Mouse (Mus musculus): ENCODE results near the gene Mad2l1bp. TPM values are rescaled to one million over a fixed set of nuclear protein-coding genes. Genes with fewer than 3 reads are reported as not detected.

The Mad2l1bp gene
- polyA plus RNA-seq, 1 experiment = 1.4 TPM

DNA sequence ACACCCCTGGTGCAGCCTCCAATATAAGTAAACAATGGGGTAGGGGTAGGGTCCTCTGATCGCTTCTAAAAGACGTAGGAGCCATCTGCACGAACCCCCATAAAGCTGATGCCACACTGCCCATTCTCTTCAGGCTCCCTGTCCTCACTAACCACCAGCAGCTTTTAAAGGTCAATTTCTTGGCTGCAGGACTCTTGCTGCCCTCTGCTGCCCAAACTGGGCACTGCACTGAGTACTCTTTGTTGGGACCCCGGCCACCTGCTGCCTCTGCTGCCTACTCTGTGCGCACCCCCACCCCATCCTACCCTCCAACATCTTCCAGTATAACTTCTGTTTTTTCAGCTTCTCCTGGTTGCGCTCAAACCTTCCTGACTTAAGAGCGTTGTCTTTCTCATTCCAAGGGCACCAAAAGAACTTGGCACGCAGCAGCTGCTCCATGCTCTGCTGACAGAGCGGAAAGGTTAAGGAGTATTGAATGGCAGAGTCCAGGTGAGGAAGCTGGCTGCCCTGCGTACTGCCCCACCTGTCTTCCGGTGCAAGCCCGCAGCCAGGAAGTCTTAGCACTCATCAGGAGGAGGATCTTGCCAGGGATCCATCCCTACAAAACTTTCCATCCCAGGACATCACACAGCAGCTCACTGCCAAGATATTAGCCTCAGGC is 21.2 kb downstream of the Mad2l1bp start:
- peaks cover 6% of the 10 kb centered on the region for H3K27me3 ChIP-seq (ENCODE audit: control insufficient read depth)
- no peaks in the 10 kb centered on the region for H3K9me3 ChIP-seq (ENCODE audit: control insufficient read depth, low read length)
- peaks cover 11% of the 10 kb centered on the region for H3K4me1 ChIP-seq (ENCODE audit: control insufficient read depth)
- TF ChIP-seq GATA1 (IDR thresholded peaks at IDR 0.05; ENCODE audit: low read length) = no peak
- TF ChIP-seq TAL1 (IDR thresholded peaks at IDR 0.05; ENCODE audit: low read length) = no peak
- H3K36me3 ChIP-seq (ENCODE audit: control insufficient read depth) = peaks cover 30% of the 10 kb centered on the region
- no peak overlapping the region for H3K4me3 ChIP-seq (replicated peaks)

- Histone ChIP-seq H3K4me1 (ENCODE audit: control insufficient read depth) (peaks cover 11% of the 10 kb centered on the region), H3K9me3 (ENCODE audit: control insufficient read depth, low read length) (no peaks in the 10 kb centered on the region), H3K36me3 (ENCODE audit: control insufficient read depth) (peaks cover 53% of the 10 kb centered on the region), H3K4me3 (replicated peaks) (no peak overlapping the region), H3K27me3 (ENCODE audit: control insufficient read depth) (no peaks in the 10 kb centered on the region; the same call in 1 of the 2 replicates)
- no peak for TF ChIP-seq GATA1 (IDR thresholded peaks at IDR 0.05; ENCODE audit: low read length)
- no peak for TF ChIP-seq TAL1 (IDR thresholded peaks at IDR 0.05; ENCODE audit: low read length)
Measured at GRCm38 (mm10) chr17:46129741-46130498, 23.4 kb downstream of the Mad2l1bp start.

- Histone ChIP-seq H3K4me1 (ENCODE audit: control insufficient read depth) (peaks cover 9% of the 10 kb centered on the region), H3K36me3 (ENCODE audit: control insufficient read depth) (peaks cover 73% of the 10 kb centered on the region), H3K9me3 (ENCODE audit: control insufficient read depth, low read length) (no peaks in the 10 kb centered on the region), H3K4me3 (replicated peaks) (no peak overlapping the region), H3K27me3 (ENCODE audit: control insufficient read depth) (no peaks in the 10 kb centered on the region)
- TF ChIP-seq TAL1 (IDR thresholded peaks at IDR 0.05; ENCODE audit: low read length) (no peak), GATA1 (IDR thresholded peaks at IDR 0.05; ENCODE audit: low read length) (no peak)
Measured at GRCm38 (mm10) chr17:46127814-46128493, 25.4 kb downstream of the Mad2l1bp start.

DNA sequence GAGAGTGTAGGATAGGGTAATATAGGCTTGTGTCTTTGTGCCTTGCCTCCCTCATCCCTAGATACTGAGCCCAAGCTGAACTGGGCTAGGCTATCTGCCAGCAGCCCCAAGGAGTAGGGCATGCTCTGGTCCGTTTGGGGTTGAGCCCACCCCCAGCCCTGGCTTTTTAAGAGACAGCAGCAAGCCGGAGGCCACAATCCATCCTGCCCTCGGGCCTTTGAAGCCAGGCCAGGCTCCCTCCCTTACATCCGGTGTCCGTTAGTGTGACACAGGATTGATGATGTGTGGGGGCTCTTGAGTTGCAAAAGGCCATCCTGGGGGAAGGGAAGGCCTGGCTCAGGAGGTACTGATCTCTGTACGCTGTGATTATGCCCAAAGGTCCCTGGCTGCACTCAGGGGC is 26.7 kb downstream of the Mad2l1bp start:
- Histone ChIP-seq H3K36me3 (ENCODE audit: control insufficient read depth) (peaks cover 86% of the 10 kb centered on the region), H3K9me3 (ENCODE audit: control insufficient read depth, low read length) (no peaks in the 10 kb centered on the region), H3K4me1 (ENCODE audit: control insufficient read depth) (no peaks in the 10 kb centered on the region), H3K4me3 (replicated peaks) (no peak overlapping the region), H3K27me3 (ENCODE audit: control insufficient read depth) (no peaks in the 10 kb centered on the region)
- no peak for TF ChIP-seq TAL1 (IDR thresholded peaks at IDR 0.05; ENCODE audit: low read length)
- no peak for TF ChIP-seq GATA1 (IDR thresholded peaks at IDR 0.05; ENCODE audit: low read length)

- no peaks in the 10 kb centered on the region for H3K27me3 ChIP-seq (ENCODE audit: control insufficient read depth)
- no peaks in the 10 kb centered on the region for H3K9me3 ChIP-seq (ENCODE audit: control insufficient read depth, low read length)
- H3K4me3 ChIP-seq (replicated peaks) = no peak overlapping the region
- H3K4me1 ChIP-seq (ENCODE audit: control insufficient read depth) = no peaks in the 10 kb centered on the region
- H3K36me3 ChIP-seq (ENCODE audit: control insufficient read depth) = peaks cover 92% of the 10 kb centered on the region
- TF ChIP-seq TAL1 (IDR thresholded peaks at IDR 0.05; ENCODE audit: low read length) = no peak
- TF ChIP-seq GATA1 (IDR thresholded peaks at IDR 0.05; ENCODE audit: low read length) = no peak
Measured at GRCm38 (mm10) chr17:46123953-46124700, 29.2 kb downstream of the Mad2l1bp start.

DNA sequence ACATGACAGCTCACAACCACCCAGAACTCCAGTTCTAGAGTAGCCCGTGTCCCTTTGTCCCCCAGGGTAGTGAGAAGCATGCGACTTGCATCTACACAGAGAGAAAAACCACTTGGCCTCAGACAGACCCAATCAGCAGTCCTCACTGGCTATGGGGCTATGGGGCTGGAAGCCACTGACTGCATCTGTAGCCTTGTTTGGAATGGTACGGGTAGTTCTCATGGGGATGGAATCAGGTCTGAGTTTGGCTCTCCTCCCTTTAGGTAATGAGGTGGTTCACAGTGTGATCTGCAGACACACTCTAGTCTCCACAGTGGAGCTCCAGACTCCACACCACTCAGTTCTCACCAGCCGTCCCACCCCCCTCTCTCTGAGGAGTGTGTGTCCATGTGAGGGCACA is 30.1 kb downstream of the Mad2l1bp start:
- TF ChIP-seq GATA1 (IDR thresholded peaks at IDR 0.05; ENCODE audit: low read length) = no peak
- no peak for TF ChIP-seq TAL1 (IDR thresholded peaks at IDR 0.05; ENCODE audit: low read length)
- H3K27me3 ChIP-seq (ENCODE audit: control insufficient read depth) = no peaks in the 10 kb centered on the region
- H3K36me3 ChIP-seq (ENCODE audit: control insufficient read depth) = peaks cover 92% of the 10 kb centered on the region
- no peaks in the 10 kb centered on the region for H3K9me3 ChIP-seq (ENCODE audit: control insufficient read depth, low read length)
- H3K4me1 ChIP-seq (ENCODE audit: control insufficient read depth) = no peaks in the 10 kb centered on the region
- H3K4me3 ChIP-seq (replicated peaks) = no peak overlapping the region

GRCm38 (mm10) chr17:46122791-46123190 is 30.6 kb downstream of the Mad2l1bp start:
- H3K27me3 ChIP-seq (ENCODE audit: control insufficient read depth) = no peaks in the 10 kb centered on the region
- no peaks in the 10 kb centered on the region for H3K4me1 ChIP-seq (ENCODE audit: control insufficient read depth)
- TF ChIP-seq TAL1 (IDR thresholded peaks at IDR 0.05; ENCODE audit: low read length) (no peak), GATA1 (IDR thresholded peaks at IDR 0.05; ENCODE audit: low read length) (no peak)
- H3K9me3 ChIP-seq (ENCODE audit: control insufficient read depth, low read length) = no peaks in the 10 kb centered on the region
- H3K36me3 ChIP-seq (ENCODE audit: control insufficient read depth) = peaks cover 92% of the 10 kb centered on the region
- H3K4me3 ChIP-seq (replicated peaks) = no peak overlapping the region

GRCm38 (mm10) chr17:46119641-46120040 is 33.7 kb downstream of the Mad2l1bp start:
- no peak for TF ChIP-seq TAL1 (IDR thresholded peaks at IDR 0.05; ENCODE audit: low read length)
- no peak for TF ChIP-seq GATA1 (IDR thresholded peaks at IDR 0.05; ENCODE audit: low read length)
- Histone ChIP-seq H3K4me3 (replicated peaks) (no peak overlapping the region), H3K9me3 (ENCODE audit: control insufficient read depth, low read length) (no peaks in the 10 kb centered on the region), H3K27me3 (ENCODE audit: control insufficient read depth) (no peaks in the 10 kb centered on the region), H3K36me3 (ENCODE audit: control insufficient read depth) (peaks cover 81% of the 10 kb centered on the region), H3K4me1 (ENCODE audit: control insufficient read depth) (peaks cover 3% of the 10 kb centered on the region)
